Mouse (Mus musculus): Measurements from ENCODE around the gene Erp29. TPM values are rescaled to one million over a fixed set of nuclear protein-coding genes. Genes with fewer than 3 reads are reported as not detected.

Erp29 gene
- polyA plus RNA-seq, 2 experiments: 161 to 162 TPM

GRCm38 (mm10) chr5:121398146-121398964 is 54.0 kb downstream of the Erp29 start:
- WGBS: under 1% methylated on average over 66 of the region's 67 CpGs
- no peaks in the 10 kb centered on the region for H3K9me3 ChIP-seq (ENCODE audit: control insufficient read depth, low read length)
- H3K36me3 ChIP-seq (ENCODE audit: control insufficient read depth, insufficient read depth, low read length): peaks cover 7% of the 10 kb centered on the region; the same call in 1 of the 2 replicates
- no peaks in the 10 kb centered on the region for H3K27me3 ChIP-seq (ENCODE audit: control insufficient read depth, insufficient read depth, low read length)
- H3K4me2 ChIP-seq (replicated peaks; ENCODE audit: low read depth, low read length, severe bottlenecking): peak overlapping the region; percentile 90
- no peak for TF ChIP-seq POLR2A (IDR thresholded peaks at IDR 0.05; ENCODE audit: borderline replicate concordance, extremely low read depth, insufficient read depth, insufficient read length)
- peak overlapping the region; percentile 97 for H3K4me3 ChIP-seq (replicated peaks; ENCODE audit: low read length)
- H3K27ac ChIP-seq (replicated peaks; ENCODE audit: low read depth, low read length): peak overlapping the region; percentile 55; the same call in 1 of the 2 replicates
- DNase-seq (ENCODE audit: low spot score) (no peak), ATAC-seq (ENCODE audit: low FRiP score, low read depth) (peak; percentile 76)
- H3K9ac ChIP-seq (ENCODE audit: low read depth, low read length, severe bottlenecking): peak overlapping the region; percentile 78
- H3K4me1 ChIP-seq (ENCODE audit: control insufficient read depth, insufficient read depth, low read length): peaks cover 13% of the 10 kb centered on the region

GRCm38 (mm10) chr5:121397187-121398145 is 54.8 kb downstream of the Erp29 start, which contains the start of gene Naa25:
Gene Naa25, plus strand, starts transcription at chr5:121397936.
- WGBS: 9% methylated on average over 53 of the region's 53 CpGs
- peak; percentile 97 for ATAC-seq (ENCODE audit: low FRiP score, low read depth)
- H3K4me3 ChIP-seq (replicated peaks; ENCODE audit: low read length): peak within 1 kb of the TSS; percentile 97

GRCm38 (mm10) chr5:121395621-121396020 is 56.7 kb downstream of the Erp29 start:
- ATAC-seq (ENCODE audit: low FRiP score, low read depth): no peak
- peaks cover 13% of the 10 kb centered on the region for H3K4me1 ChIP-seq (ENCODE audit: control insufficient read depth, insufficient read depth, low read length)
- 0 out of 2 replicates have a peak, but pooled peaks cover 2% of the 10 kb centered on the region for H3K36me3 ChIP-seq (ENCODE audit: control insufficient read depth, insufficient read depth, low read length)
- H3K4me3 ChIP-seq (replicated peaks; ENCODE audit: low read length): no peak overlapping the region
- DNase-seq (ENCODE audit: low spot score): no peak
- no peak for TF ChIP-seq POLR2A (IDR thresholded peaks at IDR 0.05; ENCODE audit: borderline replicate concordance, extremely low read depth, insufficient read depth, insufficient read length)
- H3K27ac ChIP-seq (replicated peaks; ENCODE audit: low read depth, low read length): no peak overlapping the region
- 75% methylated on average over 5 of the region's 5 CpGs for whole genome bisulfite sequencing
- H3K9me3 ChIP-seq (ENCODE audit: control insufficient read depth, low read length): no peaks in the 10 kb centered on the region
- no peaks in the 10 kb centered on the region for H3K27me3 ChIP-seq (ENCODE audit: control insufficient read depth, insufficient read depth, low read length)
- H3K4me2 ChIP-seq (replicated peaks; ENCODE audit: low read depth, low read length, severe bottlenecking): no peak overlapping the region
- no peak overlapping the region for H3K9ac ChIP-seq (ENCODE audit: low read depth, low read length, severe bottlenecking)

More at GRCm38 (mm10) chr5:121397187-121398145, 54.8 kb downstream of the Erp29 start, which contains the start of gene Naa25:
- DNase-seq (ENCODE audit: low spot score): peak; percentile 97
- Histone ChIP-seq H3K27me3 (ENCODE audit: control insufficient read depth, insufficient read depth, low read length) (no peaks in the 10 kb centered on the region), H3K4me1 (ENCODE audit: control insufficient read depth, insufficient read depth, low read length) (peaks cover 13% of the 10 kb centered on the region), H3K9ac (ENCODE audit: low read depth, low read length, severe bottlenecking) (peak within 1 kb of the TSS; percentile 78), H3K27ac (replicated peaks; ENCODE audit: low read depth, low read length) (peak within 1 kb of the TSS; percentile 88), H3K36me3 (ENCODE audit: control insufficient read depth, insufficient read depth, low read length) (0 out of 2 replicates have a peak, but pooled peaks cover 2% of the 10 kb centered on the region), H3K4me2 (replicated peaks; ENCODE audit: low read depth, low read length, severe bottlenecking) (peak within 1 kb of the TSS; percentile 90), H3K9me3 (ENCODE audit: control insufficient read depth, low read length) (no peaks in the 10 kb centered on the region)
- peak; percentile 78; the same call in 1 of the 2 replicates for TF ChIP-seq POLR2A (IDR thresholded peaks at IDR 0.05; ENCODE audit: borderline replicate concordance, extremely low read depth, insufficient read depth, insufficient read length)

- H3K9ac ChIP-seq (ENCODE audit: low read depth, low read length, severe bottlenecking): no peak overlapping the region
- no peak overlapping the region for H3K4me3 ChIP-seq (replicated peaks; ENCODE audit: low read length)
- 79% methylated on average over 3 of the region's 3 CpGs for WGBS
- H3K9me3 ChIP-seq (ENCODE audit: control insufficient read depth, low read length): no peaks in the 10 kb centered on the region
- H3K27ac ChIP-seq (replicated peaks; ENCODE audit: low read depth, low read length): no peak overlapping the region
- no peaks in the 10 kb centered on the region for H3K27me3 ChIP-seq (ENCODE audit: control insufficient read depth, insufficient read depth, low read length)
- no peaks in the 10 kb centered on the region for H3K36me3 ChIP-seq (ENCODE audit: control insufficient read depth, insufficient read depth, low read length)
- H3K4me2 ChIP-seq (replicated peaks; ENCODE audit: low read depth, low read length, severe bottlenecking): no peak overlapping the region
- DNase-seq (ENCODE audit: low spot score) (no peak), ATAC-seq (ENCODE audit: low FRiP score, low read depth) (no peak)
- TF ChIP-seq POLR2A (IDR thresholded peaks at IDR 0.05; ENCODE audit: borderline replicate concordance, extremely low read depth, insufficient read depth, insufficient read length): no peak
- peaks cover 5% of the 10 kb centered on the region; the same call in 1 of the 2 replicates for H3K4me1 ChIP-seq (ENCODE audit: control insufficient read depth, insufficient read depth, low read length)
Measured at GRCm38 (mm10) chr5:121393402-121393801, 58.9 kb downstream of the Erp29 start.

Data from limb, embryonic 14.5 days (tissue).